Mouse (Mus musculus) kidney, postnatal 4 days (tissue): ENCODE measurements around the gene Tm6sf1.

Experiments
- DNase-seq, 2 experiments: peaks; one replicate each; pipeline ENCODE4 v3.0.0; 2021; ENCODE audit warnings: mixed read lengths in 2 of 2

The Tm6sf1 gene

GRCm38 (mm10) chr7:81851706-81852105 is 7.1 kb upstream of the Tm6sf1 start:
- peak in 1 of 2 experiments; percentile 25 for DNase-seq

- no peak for DNase-seq
These were observed 4.1 kb upstream of the Tm6sf1 start for GRCm38 (mm10) chr7:81854568-81855307.

- DNase-seq: no peak
These were observed 3.1 kb upstream of the Tm6sf1 start, which contains the start of gene Gm10160 for GRCm38 (mm10) chr7:81855694-81856093. Gene Gm10160, minus strand, starts transcription at chr7:81855794.

- DNase-seq: no peak
These were observed 2.6 kb upstream of the Tm6sf1 start for GRCm38 (mm10) chr7:81856221-81856620.

- no peak for DNase-seq
These were observed 565 bp upstream of the Tm6sf1 start for GRCm38 (mm10) chr7:81858236-81858635.

GRCm38 (mm10) chr7:81860071-81860470 is 1.3 kb downstream of the Tm6sf1 start:
- peak in 1 of 2 experiments; percentile 43 for DNase-seq

GRCm38 (mm10) chr7:81860996-81861395 is 2.2 kb downstream of the Tm6sf1 start:
- DNase-seq: no peak

GRCm38 (mm10) chr7:81861461-81861860 is 2.7 kb downstream of the Tm6sf1 start:
- no peak for DNase-seq

- DNase-seq: no peak
These were observed 3.1 kb downstream of the Tm6sf1 start for GRCm38 (mm10) chr7:81861921-81862320.

- DNase-seq: peak in 1 of 2 experiments; percentile 43
These were observed 4.1 kb downstream of the Tm6sf1 start for GRCm38 (mm10) chr7:81862587-81863583.

- no peak for DNase-seq
These were observed 5.8 kb downstream of the Tm6sf1 start for GRCm38 (mm10) chr7:81864552-81864951.

GRCm38 (mm10) chr7:81865937-81866336 is 7.1 kb downstream of the Tm6sf1 start:
- no peak for DNase-seq

- no peak for DNase-seq
These were observed 8.6 kb downstream of the Tm6sf1 start for GRCm38 (mm10) chr7:81867231-81867930.

GRCm38 (mm10) chr7:81868158-81868557 is 9.4 kb downstream of the Tm6sf1 start:
- DNase-seq: peak; percentile 88 to 90

GRCm38 (mm10) chr7:81872493-81873013 is 13.8 kb downstream of the Tm6sf1 start:
- DNase-seq: no peak

GRCm38 (mm10) chr7:81873807-81874206 is 15.0 kb downstream of the Tm6sf1 start:
- DNase-seq: no peak

GRCm38 (mm10) chr7:81874636-81875035 is 15.8 kb downstream of the Tm6sf1 start:
- no peak for DNase-seq

GRCm38 (mm10) chr7:81875372-81875771 is 16.6 kb downstream of the Tm6sf1 start:
- DNase-seq: no peak

GRCm38 (mm10) chr7:81880286-81880685 is 21.5 kb downstream of the Tm6sf1 start:
- no peak for DNase-seq

- no peak for DNase-seq
These were observed 22.0 kb downstream of the Tm6sf1 start for GRCm38 (mm10) chr7:81880797-81881196.

GRCm38 (mm10) chr7:81881600-81881999 is 22.8 kb downstream of the Tm6sf1 start:
- DNase-seq: no peak

- no peak for DNase-seq
These were observed 26.3 kb downstream of the Tm6sf1 start for GRCm38 (mm10) chr7:81885128-81885527.

GRCm38 (mm10) chr7:81899361-81899760 is 40.6 kb downstream of the Tm6sf1 start:
- no peak for DNase-seq
